Mouse (Mus musculus): Measurements from ENCODE around the gene Mt2. TPM values are rescaled to one million over a fixed set of nuclear protein-coding genes. Genes with fewer than 3 reads are reported as not detected.

Mt2 gene
- polyA plus RNA-seq (2012) = 202 and 221 TPM in 2 replicates

DNA sequence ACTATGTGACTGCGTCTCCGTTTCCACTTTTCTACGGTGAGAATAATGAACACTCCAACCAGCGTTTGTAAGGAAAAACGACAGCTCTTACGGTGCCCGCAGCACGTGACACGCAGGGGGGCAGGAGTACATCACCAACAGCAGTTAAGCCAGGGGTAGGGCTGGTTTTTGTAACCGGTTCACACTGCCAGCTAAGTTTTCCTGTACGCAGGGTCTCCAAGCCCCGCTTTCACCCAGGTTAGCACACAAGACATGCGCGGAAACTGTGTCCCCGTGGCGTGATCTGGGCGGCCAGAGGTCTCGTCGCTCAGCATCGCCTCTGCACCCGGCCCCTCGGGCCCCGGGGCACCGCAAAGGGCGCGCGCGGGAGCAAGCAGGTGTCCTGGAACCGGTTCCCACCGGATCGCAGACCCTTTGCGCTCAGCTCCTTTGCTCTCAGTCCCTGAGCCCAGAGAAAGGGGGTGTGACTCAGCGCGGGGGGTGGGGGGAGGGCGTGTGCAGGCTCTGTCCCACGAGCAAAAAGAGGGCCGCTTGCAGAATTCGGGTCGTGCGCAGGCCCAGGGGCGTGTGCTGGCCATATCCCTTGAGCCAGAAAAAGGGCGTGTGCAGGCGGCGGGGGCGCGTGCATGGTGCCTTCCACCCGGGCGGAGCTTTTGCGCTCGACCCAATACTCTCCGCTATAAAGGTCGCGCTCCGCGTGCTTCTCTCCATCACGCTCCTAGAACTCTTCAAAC, at the start of gene Mt2:
TSS of gene Mt2 (plus strand) at position 590 of the 734 bp plus-strand sequence.

DNA sequence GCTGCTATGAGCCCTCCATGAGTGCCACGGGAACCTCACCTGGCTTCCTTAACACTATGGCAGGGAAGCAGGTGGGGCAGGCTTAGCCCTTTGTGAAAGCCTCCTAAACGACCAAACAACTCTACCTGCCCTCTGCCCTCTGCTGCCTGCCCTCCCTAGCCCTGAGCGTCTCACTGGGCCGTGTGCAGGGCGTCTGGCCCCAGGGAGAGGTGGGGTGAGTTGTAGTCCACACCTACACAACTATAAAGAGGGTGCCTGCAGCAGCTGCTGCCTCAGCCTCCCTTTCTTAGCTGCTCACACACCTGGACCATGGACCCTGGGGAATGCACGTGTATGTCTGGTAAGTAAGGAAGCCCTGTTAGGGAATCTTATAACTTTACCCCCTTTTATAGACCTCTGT, 35.5 kb upstream of the Mt2 start, which contains the start of gene Mt4:
TSS of gene Mt4 (plus strand) at position 265 of the 400 bp plus-strand sequence.

DNA sequence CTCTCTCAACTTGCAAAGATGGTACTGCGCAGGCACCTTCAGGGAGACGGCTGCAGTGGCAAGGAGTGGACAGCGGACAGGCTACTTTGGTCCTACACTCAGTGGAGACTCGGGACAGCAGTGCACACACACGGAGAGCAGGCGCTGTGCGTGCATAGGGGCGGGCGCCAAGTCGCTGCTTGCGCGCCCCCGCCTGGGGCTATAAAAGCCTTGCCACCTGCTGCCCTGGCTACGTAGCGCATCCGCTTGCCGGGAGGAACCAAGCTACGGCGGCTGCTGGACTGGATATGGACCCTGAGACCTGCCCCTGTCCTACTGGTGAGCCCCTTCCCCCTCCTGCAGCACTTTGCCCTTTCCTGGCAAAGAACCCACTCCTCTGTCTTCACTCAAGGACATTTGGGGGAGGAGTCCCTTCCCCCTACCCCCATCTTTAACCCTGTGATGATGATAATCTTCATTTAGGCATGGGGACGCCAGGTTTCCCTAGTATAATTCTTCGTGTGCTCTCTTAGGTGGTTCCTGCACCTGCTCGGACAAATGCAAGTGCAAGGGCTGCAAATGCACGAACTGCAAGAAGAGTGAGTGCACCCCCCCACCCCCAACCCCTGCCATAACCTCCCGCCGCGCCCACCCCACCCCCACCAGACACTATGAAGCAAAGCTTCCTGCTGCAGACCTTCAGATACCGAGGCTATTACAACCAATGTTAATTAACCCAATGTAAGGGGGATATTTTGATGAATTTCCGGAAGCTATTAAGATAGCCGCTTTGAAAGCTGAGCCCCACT, 19.8 kb upstream of the Mt2 start, which contains the start of gene Mt3:
TSS of gene Mt3 (plus strand) at position 95 of the 788 bp plus-strand sequence.

DNA sequence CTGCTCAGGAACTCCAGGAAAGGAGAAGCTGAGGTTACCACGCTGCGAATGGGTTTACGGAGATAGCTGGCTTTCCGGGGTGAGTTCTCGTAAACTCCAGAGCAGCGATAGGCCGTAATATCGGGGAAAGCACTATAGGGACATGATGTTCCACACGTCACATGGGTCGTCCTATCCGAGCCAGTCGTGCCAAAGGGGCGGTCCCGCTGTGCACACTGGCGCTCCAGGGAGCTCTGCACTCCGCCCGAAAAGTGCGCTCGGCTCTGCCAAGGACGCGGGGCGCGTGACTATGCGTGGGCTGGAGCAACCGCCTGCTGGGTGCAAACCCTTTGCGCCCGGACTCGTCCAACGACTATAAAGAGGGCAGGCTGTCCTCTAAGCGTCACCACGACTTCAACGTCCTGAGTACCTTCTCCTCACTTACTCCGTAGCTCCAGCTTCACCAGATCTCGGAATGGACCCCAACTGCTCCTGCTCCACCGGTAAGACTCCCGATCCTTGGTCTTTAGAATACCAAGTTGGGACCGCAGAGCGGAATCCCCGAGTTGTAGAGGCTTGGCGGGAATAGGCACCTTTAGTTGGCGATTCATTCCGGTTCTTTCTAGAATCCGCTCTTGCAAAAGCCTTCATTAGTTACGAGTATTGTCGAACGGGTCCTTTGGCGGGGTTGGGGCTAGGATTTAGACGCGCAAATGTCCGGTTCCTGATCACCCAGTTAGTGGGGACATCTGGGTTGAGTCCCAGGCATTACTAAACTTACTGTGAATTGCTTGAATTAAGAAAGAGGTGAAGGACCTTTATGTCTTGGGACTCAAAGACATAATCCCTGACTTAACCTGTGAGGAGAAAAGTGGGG, 6.6 kb downstream of the Mt2 start, which contains the start of gene Mt1:
TSS of gene Mt1 (plus strand) at position 226 of the 856 bp plus-strand sequence.

DNA sequence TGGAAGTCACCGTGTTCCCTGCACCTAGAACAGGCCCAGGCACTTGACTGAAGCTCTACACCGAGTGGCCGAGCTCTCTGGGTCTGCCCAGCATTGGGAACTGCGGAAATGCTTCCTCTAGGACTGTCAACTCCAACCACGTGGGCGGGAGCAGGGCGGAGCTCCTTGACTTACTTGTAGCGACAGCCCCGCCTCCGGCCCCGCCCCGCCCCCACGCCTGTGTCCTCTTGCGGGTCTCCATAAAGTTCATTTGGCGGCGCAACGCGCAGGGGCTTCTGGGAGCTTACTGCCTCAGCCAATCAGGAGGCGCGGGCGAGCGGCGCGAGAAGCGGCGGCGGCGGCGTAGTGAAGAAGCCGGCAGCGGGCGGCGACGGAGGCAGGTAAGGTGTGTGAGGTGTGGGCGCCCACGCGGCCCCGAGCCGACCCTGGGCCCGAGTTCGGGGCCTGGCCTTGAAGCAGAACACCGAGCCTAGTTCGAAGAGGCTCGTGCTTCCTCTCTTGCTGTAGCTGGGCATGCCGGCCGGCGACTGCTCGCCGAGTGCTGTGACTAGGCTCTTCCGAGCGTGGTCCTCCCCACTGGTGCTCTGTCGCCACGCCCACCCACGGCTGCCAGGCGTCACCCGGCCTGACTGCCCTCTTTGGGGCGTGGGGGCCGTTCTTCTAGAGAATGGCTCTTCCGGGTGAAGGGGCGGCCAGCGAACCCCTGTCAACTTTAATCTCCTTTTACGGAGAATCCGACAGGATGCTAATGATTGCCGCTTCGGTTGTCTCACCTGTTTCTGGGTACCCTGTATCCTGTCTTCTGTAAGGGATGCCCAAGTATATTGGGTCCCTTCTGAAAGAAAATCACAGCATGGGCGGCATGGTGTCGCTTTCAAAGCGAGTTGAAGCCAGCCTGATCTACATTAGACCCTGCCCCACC, 42.0 kb downstream of the Mt2 start, which contains the start of gene Nup93:
TSS of gene Nup93 (plus strand) at position 313 of the 922 bp plus-strand sequence.

Other genes starting within 250 kb of the Mt2 start
- gene Amfr, start 159.8 kb upstream of the Mt2 start, polyA plus RNA-seq (2012) = 32.7 and 42.6 TPM in 2 replicates
- gene Nudt21, start 135.6 kb upstream of the Mt2 start, polyA plus RNA-seq (2012) = 356 and 405 TPM in 2 replicates
- 8.3 and 8.5 TPM in 2 replicates for gene Ogfod1, start 135.5 kb upstream of the Mt2 start, polyA plus RNA-seq (2012)
- gene Bbs2, start 73.7 kb upstream of the Mt2 start, polyA plus RNA-seq (2012) = 1.6 and 2.4 TPM in 2 replicates
- not detected in 2 replicates for gene Mt4, start 35.5 kb upstream of the Mt2 start, polyA plus RNA-seq (2012)
- gene Mt3, start 20.1 kb upstream of the Mt2 start, polyA plus RNA-seq (2012) = not detected in 2 replicates
- 194 and 264 TPM in 2 replicates for gene Mt1, start 6.4 kb downstream of the Mt2 start, polyA plus RNA-seq (2012)
- 4.5 and 5.2 TPM in 2 replicates for gene Nup93, start 41.9 kb downstream of the Mt2 start, polyA plus RNA-seq (2012)
- gene Slc12a3, start 156.5 kb downstream of the Mt2 start, polyA plus RNA-seq (2012) = 0.08 and 0.27 TPM in 2 replicates
- 169 TPM in 2 replicates for gene Herpud1, start 213.8 kb downstream of the Mt2 start, polyA plus RNA-seq (2012)

Measured in megakaryocyte-erythroid progenitor cell, adult 5 weeks (primary cell).